Mouse (Mus musculus): ENCODE measurements around the gene Snrnp27. TPM values are rescaled to one million over a fixed set of nuclear protein-coding genes. Genes with fewer than 3 reads are reported as not detected.

Gene Snrnp27
- total RNA-seq (2014; rRNA removed), result 33.4 and 43.1 TPM in 2 replicates
- polyA plus RNA-seq (2015; fragmentation: Nextera tagmentation; extraction: Ambion mirVana), result 112 and 113 TPM in 2 replicates

GRCm38 (mm10) chr6:86683872-86684654 is at the start of gene Snrnp27:
Snrnp27 (minus strand) TSS chr6:86684522.
- peaks cover 27% of the 10 kb centered on the region for H3K36me3 ChIP-seq (ENCODE audit: insufficient read depth, low read length)
- H3K4me1 ChIP-seq (ENCODE audit: insufficient read depth, low read length), result no peaks in the 10 kb centered on the region; the same call in 1 of the 2 replicates
- 3% methylated on average over 35 of the region's 36 CpGs for WGBS
- H3K4me3 ChIP-seq (ENCODE audit: low read depth, low read length), result peak within 1 kb of the TSS; percentile 83
- H3K4me2 ChIP-seq (ENCODE audit: low read depth, low read length, poor library complexity, severe bottlenecking), result peak within 1 kb of the TSS; percentile 76
- ATAC-seq (ENCODE audit: low FRiP score) (peak; percentile 91), DNase-seq (ENCODE audit: low spot score) (peak; percentile 89)
- no peaks in the 10 kb centered on the region for H3K27me3 ChIP-seq (ENCODE audit: insufficient read depth, low read length)
- no peak for TF ChIP-seq CTCF (IDR thresholded peaks at IDR 0.05)
- peak within 1 kb of the TSS; percentile 71 for H3K27ac ChIP-seq (ENCODE audit: low read depth, low read length)
- peak within 1 kb of the TSS; percentile 88 for H3K9ac ChIP-seq (replicated peaks; ENCODE audit: low read length, poor library complexity, severe bottlenecking)
- H3K9me3 ChIP-seq (ENCODE audit: low read length), result no peaks in the 10 kb centered on the region

- Histone ChIP-seq H3K9ac (replicated peaks; ENCODE audit: low read length, poor library complexity, severe bottlenecking) (peak within 1 kb of the TSS; percentile 91), H3K4me3 (ENCODE audit: low read depth, low read length) (peak within 1 kb of the TSS; percentile 96), H3K27ac (ENCODE audit: low read depth, low read length) (peak within 1 kb of the TSS; percentile 92), H3K4me1 (ENCODE audit: insufficient read depth, low read length) (peaks cover 5% of the 10 kb centered on the region; the same call in 1 of the 2 replicates), H3K27me3 (ENCODE audit: insufficient read depth, low read length) (no peaks in the 10 kb centered on the region), H3K4me2 (ENCODE audit: low read depth, low read length, poor library complexity, severe bottlenecking) (peak within 1 kb of the TSS; percentile 92), H3K9me3 (ENCODE audit: low read length) (no peaks in the 10 kb centered on the region), H3K36me3 (ENCODE audit: insufficient read depth, low read length) (no peaks in the 10 kb centered on the region)
- under 1% methylated on average over 57 of the region's 59 CpGs for WGBS
- TF ChIP-seq CTCF (IDR thresholded peaks at IDR 0.05), result no peak
- ATAC-seq (ENCODE audit: low FRiP score) (peak; percentile 93), DNase-seq (ENCODE audit: low spot score) (peak; percentile 98)
Observed at GRCm38 (mm10) chr6:86733183-86733876, 49.0 kb upstream of the Snrnp27 start, which contains the start of gene Gmcl1. Gmcl1 (minus strand) TSS chr6:86733383.

DNA sequence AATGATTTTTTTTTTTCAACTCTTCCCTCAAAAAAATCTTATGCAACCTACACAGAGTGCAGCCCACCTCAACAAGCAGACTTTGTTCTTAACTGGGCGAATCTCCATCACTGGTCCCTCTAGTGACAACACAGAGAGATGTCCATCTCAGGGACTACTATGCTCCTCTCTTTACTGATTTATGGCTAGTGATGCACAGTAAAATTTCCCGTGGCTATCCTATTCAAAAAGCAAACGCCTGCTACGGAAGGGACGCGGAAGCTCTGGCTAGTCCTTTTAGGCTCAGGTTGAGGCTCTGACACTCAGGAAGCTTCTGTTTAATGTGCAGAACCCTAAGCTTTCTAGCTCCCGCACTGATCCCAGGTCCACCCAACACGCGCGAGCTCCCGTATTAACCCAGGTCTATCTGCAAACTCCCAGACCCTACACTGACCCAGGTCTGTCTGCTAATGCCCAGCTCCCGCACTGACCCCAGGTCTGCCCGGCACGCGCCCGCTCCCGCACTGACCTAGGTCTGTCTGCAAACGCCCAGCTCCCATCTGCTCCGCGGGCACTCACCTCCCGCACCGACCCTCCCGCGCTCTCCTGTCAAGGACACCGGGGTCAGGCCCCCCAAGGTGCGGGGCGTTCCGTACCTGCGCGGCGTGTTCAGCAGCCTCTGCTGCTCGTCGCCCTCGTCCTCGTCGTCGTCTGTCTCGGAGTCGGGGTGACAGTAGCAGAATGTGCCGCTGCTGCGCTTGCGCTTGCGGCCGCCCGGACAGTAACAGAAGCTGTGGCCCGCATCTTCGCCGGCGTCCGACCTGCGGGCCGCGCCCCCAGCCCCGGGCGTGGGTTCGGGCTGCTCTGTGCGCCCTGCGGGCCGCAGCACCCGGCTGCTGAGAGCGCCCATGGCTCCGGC is 48.2 kb upstream of the Snrnp27 start:
- Histone ChIP-seq H3K4me2 (ENCODE audit: low read depth, low read length, poor library complexity, severe bottlenecking) (peak overlapping the region; percentile 92), H3K4me1 (ENCODE audit: insufficient read depth, low read length) (peaks cover 5% of the 10 kb centered on the region; the same call in 1 of the 2 replicates), H3K9me3 (ENCODE audit: low read length) (no peaks in the 10 kb centered on the region), H3K27me3 (ENCODE audit: insufficient read depth, low read length) (no peaks in the 10 kb centered on the region), H3K4me3 (ENCODE audit: low read depth, low read length) (peak overlapping the region; percentile 96), H3K27ac (ENCODE audit: low read depth, low read length) (peak overlapping the region; percentile 92), H3K36me3 (ENCODE audit: insufficient read depth, low read length) (peaks cover 2% of the 10 kb centered on the region; the same call in 1 of the 2 replicates), H3K9ac (replicated peaks; ENCODE audit: low read length, poor library complexity, severe bottlenecking) (peak overlapping the region; percentile 91)
- under 1% methylated on average over 54 of the region's 62 CpGs for WGBS
- TF ChIP-seq CTCF (IDR thresholded peaks at IDR 0.05), result peak; percentile 29
- DNase-seq (ENCODE audit: low spot score) (peak; percentile 37), ATAC-seq (ENCODE audit: low FRiP score) (peak; percentile 67)

- no peak overlapping the region for H3K27ac ChIP-seq (ENCODE audit: low read depth, low read length)
- no peak for TF ChIP-seq CTCF (IDR thresholded peaks at IDR 0.05)
- no peaks in the 10 kb centered on the region for H3K9me3 ChIP-seq (ENCODE audit: low read length)
- DNase-seq (ENCODE audit: low spot score), result no peak
- peaks cover 6% of the 10 kb centered on the region; the same call in 1 of the 2 replicates for H3K36me3 ChIP-seq (ENCODE audit: insufficient read depth, low read length)
- no peak overlapping the region for H3K4me3 ChIP-seq (ENCODE audit: low read depth, low read length)
- H3K9ac ChIP-seq (replicated peaks; ENCODE audit: low read length, poor library complexity, severe bottlenecking), result no peak overlapping the region
- no peak overlapping the region for H3K4me2 ChIP-seq (ENCODE audit: low read depth, low read length, poor library complexity, severe bottlenecking)
- H3K4me1 ChIP-seq (ENCODE audit: insufficient read depth, low read length), result peaks cover 5% of the 10 kb centered on the region; the same call in 1 of the 2 replicates
- H3K27me3 ChIP-seq (ENCODE audit: insufficient read depth, low read length), result no peaks in the 10 kb centered on the region
- ATAC-seq (ENCODE audit: low FRiP score), result no peak
- 92% methylated on average over 5 of the region's 5 CpGs for WGBS
Observed at GRCm38 (mm10) chr6:86728711-86729110, 44.4 kb upstream of the Snrnp27 start.

DNA sequence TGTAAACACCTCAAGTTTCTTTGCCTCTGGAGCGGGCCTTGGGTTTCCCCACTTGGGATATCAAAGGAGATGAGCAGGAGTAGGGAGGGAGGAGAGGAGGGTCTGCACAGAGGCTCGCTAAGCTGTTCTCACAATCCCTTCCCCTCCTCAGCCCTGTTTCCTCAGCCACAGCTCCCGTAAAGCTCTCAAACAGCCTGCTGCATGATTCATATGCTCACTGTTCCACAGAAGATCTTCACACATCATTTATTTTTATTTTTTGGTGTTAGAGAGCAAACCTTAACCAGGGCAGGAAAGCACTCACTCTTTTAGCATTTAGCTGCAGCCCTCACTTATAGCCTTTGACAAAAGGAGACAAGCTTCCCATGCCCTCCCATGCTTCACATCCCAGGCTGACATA is 37.7 kb upstream of the Snrnp27 start:
- Histone ChIP-seq H3K4me3 (ENCODE audit: low read depth, low read length) (no peak overlapping the region), H3K27ac (ENCODE audit: low read depth, low read length) (no peak overlapping the region), H3K27me3 (ENCODE audit: insufficient read depth, low read length) (no peaks in the 10 kb centered on the region), H3K4me2 (ENCODE audit: low read depth, low read length, poor library complexity, severe bottlenecking) (no peak overlapping the region), H3K4me1 (ENCODE audit: insufficient read depth, low read length) (no peaks in the 10 kb centered on the region), H3K9me3 (ENCODE audit: low read length) (no peaks in the 10 kb centered on the region), H3K36me3 (ENCODE audit: insufficient read depth, low read length) (peaks cover 17% of the 10 kb centered on the region; the same call in 1 of the 2 replicates), H3K9ac (replicated peaks; ENCODE audit: low read length, poor library complexity, severe bottlenecking) (no peak overlapping the region)
- no peak for TF ChIP-seq CTCF (IDR thresholded peaks at IDR 0.05)
- ATAC-seq (ENCODE audit: low FRiP score) (no peak), DNase-seq (ENCODE audit: low spot score) (no peak)
- 76% methylated on average over 3 of the region's 3 CpGs for WGBS

All from midbrain, postnatal 0 days (tissue).